Mouse (Mus musculus) midbrain, embryonic 14.5 days (tissue): Measurements from ENCODE around the gene Ier5l. TPM values are rescaled to one million over a fixed set of nuclear protein-coding genes. Genes with fewer than 3 reads are reported as not detected.

ENCODE experiments used
- ATAC-seq: fragments of 200-750 bp; cut with Nextera tagmentation; 2 replicates; pipeline ENCODE4 v1.8.0; 2017; ENCODE audit warnings: moderate number of reproducible peaks, moderate library complexity; ENCODE audit not compliant: low FRiP score, low TSS enrichment
- DNase-seq: peaks from one replicate; pipeline ENCODE4 v3.0.0-alpha.2; 2015
- H3K27ac ChIP-seq: fragments of 300-500 bp; sonication (generic); replicated peaks from 2 replicates; pipeline ENCODE4 v1.5.1; 2014; ENCODE audit warnings: mild to moderate bottlenecking, low read depth, low read length, moderate library complexity
- H3K27me3 ChIP-seq: fragments of 300-500 bp; sonication (generic); 2 replicates; pipeline ENCODE4 v1.6.1; 2014; ENCODE audit warnings: low read length, control low read depth, mixed read lengths; ENCODE audit not compliant: control insufficient read depth, insufficient read depth
- H3K36me3 ChIP-seq: fragments of 300-500 bp; sonication (generic); 2 replicates; pipeline ENCODE4 v1.6.1; 2014; ENCODE audit warnings: low read length, control low read depth; ENCODE audit not compliant: control insufficient read depth, insufficient read depth
- H3K4me1 ChIP-seq: fragments of 300-500 bp; sonication (generic); 2 replicates; pipeline ENCODE4 v1.6.1; 2014; ENCODE audit warnings: mild to moderate bottlenecking, antibody characterized with exemption, low read length, control low read depth; ENCODE audit not compliant: control insufficient read depth, insufficient read depth
- H3K4me2 ChIP-seq: fragments of 300-500 bp; sonication (generic); 2 replicates; pipeline ENCODE4 v1.6.1; 2014; ENCODE audit warnings: mild to moderate bottlenecking, low read length, moderate library complexity
- H3K4me3 ChIP-seq: fragments of 300-500 bp; sonication (generic); replicated peaks from 2 replicates; pipeline ENCODE4 v1.5.1; 2014; ENCODE audit warnings: low read depth, low read length
- H3K9ac ChIP-seq: fragments of 300-500 bp; sonication (generic); replicated peaks from 2 replicates; pipeline ENCODE4 v1.6.1; 2014; ENCODE audit warnings: mild to moderate bottlenecking, low read length, moderate library complexity
- H3K9me3 ChIP-seq: fragments of 300-500 bp; sonication (generic); 2 replicates; pipeline ENCODE4 v1.6.1; 2016; ENCODE audit warnings: low read length, control low read depth, mixed read lengths; ENCODE audit not compliant: control insufficient read depth
- WGBS: fragments of 180-500 bp; shearing (Covaris S2); extraction: QIAGEN DNeasy Blood & Tissue Kit; methylation state at CpG from one replicate; pipeline ENCODE4 v1.1.7; 2014; 5-methylcytosine and 5-hydroxymethylcytosine counted together
- polyA plus RNA-seq: library from polyadenylated mRNA; unstranded; fragments of >200 nt; fragmentation: Nextera tagmentation; extraction: Ambion mirVana; gene quantifications from 2 replicates; pipeline ENCODE4 v1.2.1, GENCODE M21; 2014

Ier5l gene
- polyA plus RNA-seq, 1 experiment from 2014 or later: 3.7 TPM

- WGBS: 94% methylated on average over 7 of the region's 7 CpGs
- DNase-seq: no peak
Observed at GRCm38 (mm10) chr2:30448371-30448770, 25.6 kb downstream of the Ier5l start.

DNA sequence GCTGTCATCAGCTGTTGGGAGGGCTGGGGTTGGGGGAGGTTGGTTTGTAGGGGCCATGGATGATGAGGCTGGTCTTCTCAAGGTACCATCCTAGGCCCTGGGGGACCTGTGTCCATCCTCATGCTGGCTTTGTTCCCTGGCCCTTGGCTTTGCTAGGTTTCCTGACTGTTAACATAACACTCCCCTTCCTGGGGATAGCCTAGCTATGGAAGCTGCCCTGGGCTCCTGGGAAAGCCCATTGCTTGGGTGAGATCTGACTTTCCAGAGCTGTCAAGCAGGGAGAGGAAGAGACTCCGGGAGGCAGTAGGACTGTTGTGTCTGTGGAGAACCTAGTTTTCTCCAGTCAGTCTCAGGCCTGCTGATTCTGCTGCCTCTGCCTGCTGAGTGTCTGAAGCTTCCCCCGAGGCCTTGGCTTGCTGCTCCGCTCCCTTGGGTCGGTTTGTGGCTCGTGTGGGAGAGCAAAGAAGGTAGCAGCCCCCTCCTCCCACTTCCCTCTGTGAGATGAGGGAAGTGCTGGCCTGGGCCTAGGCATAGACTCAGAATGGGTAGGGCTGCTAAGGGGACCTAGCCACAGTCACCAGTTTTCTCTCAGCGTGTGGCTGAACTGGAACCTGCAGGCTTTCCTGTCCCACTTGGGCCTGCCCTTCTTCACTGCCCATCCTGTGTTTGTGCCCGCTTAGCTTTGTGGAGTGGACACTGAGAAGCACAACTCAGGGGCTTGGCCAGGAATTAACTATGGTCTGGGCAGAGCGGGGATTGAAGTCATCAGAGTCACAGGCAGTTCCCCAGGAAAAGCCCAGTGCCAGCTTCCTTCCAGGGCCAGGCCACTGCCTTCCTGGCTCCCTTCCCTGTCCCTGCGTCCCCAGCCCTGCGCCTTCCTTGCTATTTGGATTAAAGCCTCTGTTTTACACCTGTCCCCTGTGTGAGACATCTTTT is 26.9 kb downstream of the Ier5l start:
- Histone ChIP-seq H3K36me3 (peaks cover 52% of the 10 kb centered on the region), H3K4me1 (peaks cover 12% of the 10 kb centered on the region), H3K27ac (no peak overlapping the region), H3K9ac (no peak overlapping the region), H3K4me2 (no peak overlapping the region), H3K4me3 (no peak overlapping the region), H3K27me3 (no peaks in the 10 kb centered on the region), H3K9me3 (no peaks in the 10 kb centered on the region)
- WGBS: 89% methylated on average over 10 of the region's 10 CpGs
- no peak for DNase-seq
- no peak for ATAC-seq

More at GRCm38 (mm10) chr2:30448371-30448770, 25.6 kb downstream of the Ier5l start:
- H3K27me3 ChIP-seq: no peaks in the 10 kb centered on the region
- no peak overlapping the region for H3K4me3 ChIP-seq
- no peak overlapping the region for H3K9ac ChIP-seq
- peaks cover 46% of the 10 kb centered on the region for H3K36me3 ChIP-seq
- no peak for ATAC-seq
- H3K4me1 ChIP-seq: no peaks in the 10 kb centered on the region
- no peak overlapping the region for H3K4me2 ChIP-seq
- no peak overlapping the region for H3K27ac ChIP-seq
- H3K9me3 ChIP-seq: no peaks in the 10 kb centered on the region

- Histone ChIP-seq H3K9ac (no peak overlapping the region), H3K4me2 (no peak overlapping the region), H3K36me3 (peaks cover 50% of the 10 kb centered on the region), H3K27me3 (no peaks in the 10 kb centered on the region), H3K9me3 (no peaks in the 10 kb centered on the region), H3K4me1 (peaks cover 30% of the 10 kb centered on the region), H3K4me3 (no peak overlapping the region), H3K27ac (no peak overlapping the region)
- DNase-seq (no peak), ATAC-seq (no peak)
- WGBS: 28% methylated on average over 2 of the region's 2 CpGs
Observed at GRCm38 (mm10) chr2:30445312-30445711, 28.7 kb downstream of the Ier5l start.

- peaks cover 30% of the 10 kb centered on the region for H3K4me1 ChIP-seq
- no peak for DNase-seq
- no peak for ATAC-seq
- H3K9me3 ChIP-seq: no peaks in the 10 kb centered on the region
- H3K4me3 ChIP-seq: no peak overlapping the region
- H3K4me2 ChIP-seq: no peak overlapping the region
- no peak overlapping the region for H3K9ac ChIP-seq
- peaks cover 50% of the 10 kb centered on the region for H3K36me3 ChIP-seq
- no peak overlapping the region for H3K27ac ChIP-seq
- no peaks in the 10 kb centered on the region for H3K27me3 ChIP-seq
Observed at GRCm38 (mm10) chr2:30444450-30444849, 29.6 kb downstream of the Ier5l start.

DNA sequence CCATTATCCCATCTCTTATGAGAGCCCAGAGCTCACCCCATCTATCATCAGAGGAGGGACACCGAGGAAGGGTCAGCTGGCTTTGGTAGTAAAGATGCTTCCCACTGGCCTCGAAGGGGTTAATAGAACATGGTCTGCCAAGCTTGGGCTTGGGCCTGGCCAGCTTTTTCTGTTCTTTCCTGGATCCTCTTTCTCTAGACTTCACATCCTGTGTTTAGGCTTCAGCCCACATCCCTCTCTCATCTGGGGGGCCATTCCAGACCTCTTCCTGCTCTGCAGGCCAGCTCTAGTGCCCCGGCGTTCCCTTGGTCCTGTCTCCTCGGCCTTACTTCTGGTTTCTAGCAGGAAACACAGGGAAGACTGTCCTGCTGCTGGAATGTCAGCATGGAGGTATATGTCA is 30.0 kb downstream of the Ier5l start:
- H3K27me3 ChIP-seq: no peaks in the 10 kb centered on the region
- H3K9me3 ChIP-seq: no peaks in the 10 kb centered on the region
- no peak overlapping the region for H3K4me3 ChIP-seq
- no peak overlapping the region for H3K4me2 ChIP-seq
- H3K9ac ChIP-seq: no peak overlapping the region
- ATAC-seq (no peak), DNase-seq (no peak)
- peaks cover 30% of the 10 kb centered on the region for H3K4me1 ChIP-seq
- 77% methylated on average over 5 of the region's 5 CpGs for WGBS
- no peak overlapping the region for H3K27ac ChIP-seq
- peaks cover 54% of the 10 kb centered on the region for H3K36me3 ChIP-seq

GRCm38 (mm10) chr2:30443281-30443680 is 30.7 kb downstream of the Ier5l start:
- Histone ChIP-seq H3K27me3 (no peaks in the 10 kb centered on the region), H3K36me3 (peaks cover 58% of the 10 kb centered on the region), H3K9me3 (no peaks in the 10 kb centered on the region), H3K9ac (peak overlapping the region; percentile 27; the same call in 1 of the 2 replicates), H3K27ac (peak overlapping the region; percentile 87), H3K4me3 (no peak overlapping the region), H3K4me1 (peaks cover 30% of the 10 kb centered on the region), H3K4me2 (no peak overlapping the region)
- 64% methylated on average over 4 of the region's 4 CpGs for WGBS
- ATAC-seq (no peak), DNase-seq (no peak)

GRCm38 (mm10) chr2:30442498-30442890 is 31.5 kb downstream of the Ier5l start:
- Histone ChIP-seq H3K9ac (peak overlapping the region; percentile 27), H3K36me3 (peaks cover 63% of the 10 kb centered on the region), H3K4me2 (peak overlapping the region; percentile 33), H3K27ac (peak overlapping the region; percentile 87), H3K4me3 (no peak overlapping the region), H3K4me1 (peaks cover 30% of the 10 kb centered on the region), H3K27me3 (no peaks in the 10 kb centered on the region), H3K9me3 (no peaks in the 10 kb centered on the region)
- DNase-seq (no peak), ATAC-seq (no peak)
- 61% methylated on average over 5 of the region's 5 CpGs for WGBS

- Histone ChIP-seq H3K36me3 (peaks cover 66% of the 10 kb centered on the region), H3K27ac (peak overlapping the region; percentile 87), H3K9me3 (no peaks in the 10 kb centered on the region), H3K4me2 (peak overlapping the region; percentile 33), H3K4me1 (peaks cover 30% of the 10 kb centered on the region), H3K4me3 (no peak overlapping the region), H3K9ac (peak overlapping the region; percentile 27), H3K27me3 (no peaks in the 10 kb centered on the region)
- ATAC-seq (peak; percentile 65), DNase-seq (peak; percentile 95)
- WGBS: 6% methylated on average over 15 of the region's 15 CpGs
Observed at GRCm38 (mm10) chr2:30441518-30442497, 32.2 kb downstream of the Ier5l start.
